Mouse (Mus musculus): ENCODE measurements at regions not wholly inside any gene's neighbourhood (a gene's known extent, or its start where the extent isn't known, plus 50 kb on each side); places are given as distances from the start of the nearest gene placed in this dataset.

DNA sequence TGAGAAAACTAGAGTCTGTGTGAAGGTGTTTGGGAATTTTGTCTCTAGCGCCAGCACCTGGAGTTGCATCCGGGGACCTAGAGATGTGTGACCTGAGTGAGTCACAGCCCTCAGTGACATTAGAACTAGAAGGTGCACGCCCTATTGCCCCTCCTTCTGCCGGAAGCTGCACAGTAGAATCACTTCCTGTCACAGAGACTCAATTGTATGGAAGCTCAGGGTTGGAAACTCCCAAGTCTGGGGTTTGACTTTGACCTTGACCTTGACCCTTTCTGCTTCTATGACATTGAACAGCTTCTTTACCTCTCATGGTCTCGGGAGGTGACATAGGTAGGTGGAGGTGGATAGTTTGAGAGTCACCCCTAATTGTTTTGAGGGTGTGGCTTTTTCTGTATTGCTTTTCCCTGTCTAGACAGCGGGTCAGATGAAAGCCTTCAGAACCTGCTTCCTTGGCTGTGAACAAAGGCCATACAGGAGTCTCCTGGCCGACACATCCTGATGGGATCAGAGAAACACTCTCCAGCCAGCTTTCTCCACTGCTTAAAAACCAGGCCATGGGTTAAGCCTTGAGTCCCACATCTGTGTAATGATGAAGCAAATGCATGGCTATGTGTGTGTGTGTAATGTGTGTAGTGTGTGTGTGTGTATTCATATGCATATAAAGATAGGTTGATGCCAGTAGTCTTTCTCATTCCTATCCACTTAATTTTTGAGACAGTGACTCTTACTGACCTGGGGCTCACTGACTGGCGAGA lies 328.7 kb downstream of the Gm45692 start:
- no peak for DNase-seq

DNA sequence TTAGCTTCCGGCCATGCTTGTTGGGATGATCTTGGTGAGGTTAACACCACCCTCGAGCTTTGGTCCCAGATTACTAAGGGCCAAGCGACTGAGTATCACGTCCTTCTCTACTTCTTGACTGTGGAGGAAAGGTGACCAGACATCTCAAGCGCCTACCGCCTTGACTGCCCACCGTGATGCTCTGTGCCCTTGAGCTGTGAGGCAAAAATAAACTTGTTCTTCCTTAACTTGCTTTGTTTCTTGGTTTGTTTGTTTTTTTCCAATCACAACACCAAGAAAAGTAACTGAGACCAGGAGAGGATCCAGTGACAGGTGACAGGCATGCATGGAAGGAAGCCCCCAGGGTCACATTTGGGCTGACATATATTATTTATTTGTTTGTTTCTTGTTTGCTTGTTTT lies 330.0 kb downstream of the Gm45692 start:
- DNase-seq: no peak

DNA sequence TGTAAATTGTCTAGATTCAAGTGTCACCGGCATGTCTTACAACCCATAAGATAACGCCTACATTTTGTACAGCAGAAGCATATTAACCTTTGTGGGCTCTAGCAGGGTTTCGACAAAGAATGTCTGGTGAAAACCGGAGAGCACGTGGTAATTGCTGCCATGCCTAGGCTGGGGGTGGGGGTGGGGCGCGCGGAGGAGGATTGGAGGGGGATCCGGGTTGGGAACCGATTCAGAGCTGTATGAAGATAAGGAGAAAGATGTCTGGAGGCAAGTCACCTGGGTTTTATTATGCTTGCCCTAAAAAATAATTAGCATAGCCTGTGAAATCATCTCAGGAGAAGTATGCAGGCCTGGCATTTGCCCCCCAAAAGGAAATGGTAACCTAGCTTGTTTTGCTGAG lies 331.2 kb downstream of the Gm45692 start:
- no peak for DNase-seq

GRCm38 (mm10) chr8:26452976-26453573 lies 333.7 kb downstream of the Gm45692 start:
- DNase-seq: no peak

- no peak for DNase-seq
Observed at GRCm38 (mm10) chr8:26465346-26465745, 346.0 kb downstream of the Gm45692 start.

DNA sequence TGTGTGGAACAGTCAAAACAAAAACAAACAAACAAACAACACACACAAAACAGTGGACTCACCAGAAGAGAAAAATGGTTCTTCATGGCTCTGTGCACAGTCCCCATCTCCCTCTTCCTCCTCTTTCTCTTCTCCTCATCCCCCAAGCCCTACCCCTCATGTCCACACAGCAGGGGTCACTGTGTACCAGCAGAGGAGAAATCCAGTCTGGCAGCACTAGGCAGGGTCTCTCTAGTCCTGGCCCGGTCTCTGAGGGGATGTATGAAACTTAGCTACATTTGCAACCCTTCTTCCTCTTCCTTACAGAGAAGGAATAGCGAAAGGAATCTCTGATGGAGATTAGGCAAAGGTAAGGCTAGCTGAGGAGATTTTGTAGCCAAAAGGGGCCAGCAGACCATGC lies 349.1 kb downstream of the Gm45692 start:
- DNase-seq: no peak

DNA sequence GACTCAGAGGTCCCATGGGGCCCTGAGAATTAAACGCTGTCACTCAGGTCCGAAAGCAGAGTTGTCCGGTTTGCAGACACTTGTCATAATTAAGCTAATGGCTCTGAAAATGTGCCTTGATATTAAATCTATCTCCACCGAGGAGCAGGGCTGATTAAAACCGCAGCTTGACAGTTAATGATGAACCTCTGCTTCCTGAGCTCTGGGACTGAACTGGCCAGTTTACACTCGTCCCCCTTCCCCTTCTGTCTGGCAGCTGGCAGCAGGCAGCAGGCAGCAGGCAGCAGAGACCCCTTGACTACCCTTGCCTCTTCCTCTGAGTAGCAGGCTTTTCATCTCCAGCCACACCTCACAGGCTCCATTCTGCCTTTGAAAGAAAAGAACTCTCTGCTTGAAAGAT lies 350.4 kb downstream of the Gm45692 start:
- no peak for DNase-seq

DNA sequence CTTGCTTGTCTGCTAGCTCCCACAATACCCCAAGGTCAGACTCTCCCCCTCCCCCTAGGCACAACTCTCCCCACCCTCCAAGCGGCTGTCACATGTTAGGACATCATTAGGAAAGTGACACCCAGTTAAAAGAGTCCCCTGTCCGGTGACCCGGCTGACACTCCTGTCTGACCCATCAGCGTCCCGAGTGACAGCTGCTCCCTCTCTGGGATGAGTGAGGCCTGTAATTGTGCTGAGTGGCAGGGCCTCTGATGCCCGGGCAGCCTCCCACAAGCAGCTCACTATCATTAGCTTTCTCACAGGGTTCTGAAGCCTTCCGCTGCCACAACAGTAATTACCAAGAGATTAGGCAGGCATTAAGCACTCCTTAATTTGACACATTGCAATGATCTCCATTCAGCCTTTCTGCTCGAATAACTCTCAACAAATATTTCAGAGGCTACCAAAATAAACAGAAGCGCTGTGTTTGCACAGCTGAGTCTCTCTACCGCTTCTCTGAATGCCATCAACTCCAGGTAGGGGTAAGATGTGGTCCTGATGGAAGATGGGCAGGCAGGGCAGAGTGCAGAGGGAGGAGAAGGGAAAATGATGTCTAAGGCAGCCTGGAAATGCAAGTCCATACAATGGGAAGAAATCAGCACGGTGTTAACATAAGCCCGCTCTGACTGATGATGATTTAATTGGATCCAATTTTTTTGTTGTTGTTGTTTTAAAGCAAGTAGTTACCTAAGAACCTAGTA lies 352.6 kb downstream of the Gm45692 start:
- no peak for DNase-seq

DNA sequence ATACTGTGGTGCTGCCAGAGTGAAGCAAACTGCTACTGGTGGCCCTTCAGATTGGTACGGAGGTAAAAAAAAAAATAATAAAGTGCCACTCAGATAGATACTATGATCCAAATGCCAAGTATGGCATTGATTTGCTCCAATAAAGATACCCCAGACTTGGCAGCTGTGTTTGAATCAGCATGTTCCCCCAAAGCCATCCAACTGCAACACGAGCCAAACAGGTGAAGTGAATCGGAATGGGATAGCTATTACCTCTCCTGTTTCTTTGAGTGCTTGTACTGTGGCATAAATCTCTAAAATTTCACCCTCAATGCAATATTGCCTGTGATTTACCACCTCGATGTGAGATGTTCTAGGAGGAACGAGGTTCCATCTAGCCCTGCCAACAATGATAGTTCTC lies 365.4 kb downstream of the Gm45692 start:
- no peak for DNase-seq

DNA sequence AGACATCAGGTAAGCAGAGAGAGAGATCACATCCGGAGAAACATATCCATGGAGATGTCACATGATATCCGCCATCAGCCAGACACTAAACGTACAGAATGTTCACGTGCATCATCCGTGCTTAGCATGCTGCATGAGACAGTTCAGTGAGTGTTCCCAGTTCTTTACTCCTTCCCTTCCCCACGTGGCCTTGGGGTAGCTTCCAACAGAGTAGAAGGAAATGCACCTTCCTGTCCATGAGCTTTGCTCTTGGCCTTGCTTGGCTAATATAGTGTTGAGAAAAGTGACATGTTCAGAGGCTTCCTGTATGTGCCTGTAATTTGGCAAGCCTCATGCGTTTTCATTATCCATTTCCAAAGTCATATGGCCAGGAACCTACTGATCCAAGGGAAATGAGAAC lies 368.5 kb downstream of the Gm45692 start:
- no peak for DNase-seq

DNA sequence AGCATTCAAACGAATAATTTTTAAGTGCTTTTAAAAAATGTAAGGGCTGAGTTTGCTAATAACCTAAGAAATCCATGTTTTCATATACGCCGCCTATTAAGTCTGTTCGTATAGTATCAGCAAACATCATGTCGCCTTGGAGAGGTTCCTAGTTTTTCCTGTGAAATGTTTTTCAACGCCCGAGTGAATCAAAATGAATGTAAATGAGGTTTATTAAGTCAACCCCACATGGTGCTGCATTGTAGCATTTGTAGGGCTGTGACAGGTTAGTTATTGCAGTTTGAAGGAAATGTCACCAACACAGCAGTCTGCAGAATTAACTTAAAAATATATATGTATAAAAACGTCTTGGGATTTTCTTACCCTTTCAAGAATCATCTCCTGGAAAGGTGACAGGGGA lies 369.3 kb downstream of the Gm45692 start:
- DNase-seq: no peak

GRCm38 (mm10) chr8:26501196-26501813 lies 382.0 kb downstream of the Gm45692 start:
- no peak for DNase-seq

DNA sequence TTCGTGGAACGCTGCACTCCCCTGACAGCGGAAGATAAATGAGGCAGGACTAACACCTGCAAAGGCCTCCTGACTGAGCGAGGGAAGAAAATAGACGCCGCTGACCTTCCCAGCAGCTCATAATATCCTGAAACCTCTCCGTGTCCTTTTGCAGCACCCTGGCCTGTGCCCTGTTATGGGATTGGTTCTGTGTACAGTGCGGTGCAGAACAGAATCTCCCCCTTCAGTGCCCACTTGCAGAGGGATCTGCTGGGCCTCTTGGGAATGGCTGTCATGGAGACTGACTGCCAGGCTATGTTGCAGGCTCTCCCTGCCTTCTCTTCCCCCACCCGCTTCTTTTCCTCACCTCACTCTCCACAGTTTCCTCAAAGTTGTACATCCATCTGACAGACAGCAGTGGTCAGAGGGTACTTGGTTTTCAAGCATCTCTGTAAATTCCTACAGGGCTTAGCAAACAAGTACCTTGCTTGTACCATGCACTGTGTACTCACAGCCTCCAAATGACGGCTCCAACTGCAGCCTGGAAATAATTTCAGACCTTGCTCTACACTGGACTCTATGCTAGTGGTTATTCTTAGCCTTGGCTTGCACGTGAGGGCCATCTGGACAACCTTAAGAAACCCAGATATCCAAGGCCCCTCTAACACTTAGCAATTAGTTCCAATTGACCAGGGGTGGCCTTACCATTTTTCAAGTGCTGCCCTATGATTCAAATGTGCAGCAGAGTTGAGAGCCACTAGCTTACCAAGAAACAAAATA lies 382.7 kb downstream of the Gm45692 start:
- DNase-seq: no peak

DNA sequence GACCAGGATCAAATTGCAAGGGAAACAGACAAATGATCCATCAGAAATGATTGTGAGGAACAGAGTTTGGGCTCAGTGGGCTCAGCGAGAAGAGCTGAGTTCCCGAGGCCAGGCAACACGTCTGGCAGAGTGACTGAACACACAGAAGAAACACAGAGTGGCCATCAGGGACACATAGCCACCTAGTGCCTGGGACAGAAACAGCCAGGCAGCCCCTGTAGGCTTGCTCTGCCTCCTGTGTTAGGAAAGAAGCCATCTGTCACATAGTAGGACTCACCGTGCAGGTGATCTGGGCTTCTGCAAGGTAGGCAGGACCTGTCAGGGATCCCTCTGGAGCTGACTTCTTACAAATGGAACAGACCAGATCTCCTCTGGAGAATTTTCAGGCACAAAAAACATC lies 383.4 kb downstream of the Gm45692 start:
- DNase-seq: no peak

DNA sequence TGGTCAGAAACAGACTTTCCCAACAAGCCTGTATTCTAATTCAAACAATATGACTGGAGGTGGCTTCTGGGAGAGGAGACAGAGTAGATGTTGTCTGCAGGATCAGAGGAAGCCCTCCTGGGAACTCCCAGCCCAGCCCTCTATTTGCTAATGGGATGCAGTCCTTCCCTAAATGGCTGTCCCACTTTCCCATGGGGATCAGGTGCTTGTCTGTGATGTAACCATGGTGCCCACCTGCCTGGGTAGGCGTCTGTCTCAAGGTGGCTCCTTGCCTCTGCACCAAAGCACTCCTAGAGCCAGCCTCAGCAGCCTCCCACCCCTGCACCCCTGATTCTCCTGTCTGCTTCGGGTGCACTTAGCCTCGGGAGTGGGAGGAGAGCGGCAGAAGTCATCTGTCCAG lies 384.6 kb downstream of the Gm45692 start:
- DNase-seq: no peak

GRCm38 (mm10) chr8:26504319-26505035 lies 385.1 kb downstream of the Gm45692 start:
- DNase-seq: no peak

GRCm38 (mm10) chr8:26507611-26508070 lies 388.3 kb downstream of the Gm45692 start:
- no peak for DNase-seq

- no peak for DNase-seq
Observed at GRCm38 (mm10) chr8:26509254-26509653, 389.9 kb downstream of the Gm45692 start.

DNA sequence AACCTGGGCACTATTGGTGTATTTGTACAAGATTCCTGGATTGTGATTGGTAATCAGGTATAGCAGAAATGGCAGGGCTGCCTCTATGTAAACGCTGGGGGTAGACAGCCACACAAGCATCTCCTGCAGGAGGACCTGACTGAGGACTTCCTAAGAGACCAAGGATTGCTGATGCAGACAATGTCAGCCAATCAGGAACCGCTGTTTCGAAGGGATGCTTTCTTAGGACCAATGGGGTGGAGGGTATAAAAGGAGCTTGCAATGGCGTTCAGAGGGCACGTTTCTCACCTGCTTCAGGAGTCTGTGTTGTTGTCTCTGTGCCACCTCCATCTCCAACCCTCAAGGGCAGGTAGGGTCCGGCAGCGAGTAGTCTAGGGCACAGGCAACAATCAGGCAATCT lies 393.7 kb downstream of the Gm45692 start:
- no peak for DNase-seq

DNA sequence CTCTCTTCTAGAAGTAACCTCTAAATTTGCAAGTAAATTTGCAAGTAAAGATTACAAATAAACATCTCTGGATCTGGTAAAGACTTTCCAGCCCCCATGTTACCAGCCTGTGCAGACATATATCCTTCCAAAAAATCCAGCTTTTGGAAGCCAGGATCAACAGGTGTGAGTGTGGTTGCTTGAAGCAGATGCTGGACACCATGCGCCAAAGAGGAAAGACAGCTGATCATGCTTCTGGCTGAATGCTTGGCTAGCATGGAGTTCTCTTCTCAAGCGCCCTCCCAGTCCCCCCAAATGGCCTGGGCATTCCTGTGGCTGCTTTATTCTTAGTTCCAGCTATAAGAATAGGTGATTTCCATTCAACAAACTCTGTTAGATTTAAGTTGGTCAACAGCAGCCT lies 404.9 kb downstream of the Gm45692 start:
- no peak for DNase-seq

GRCm38 (mm10) chr8:26526474-26527185 lies 407.3 kb downstream of the Gm45692 start:
- DNase-seq: no peak

Data from thymus, adult 18-20 months (tissue).